Mouse (Mus musculus) hindbrain, embryonic 12.5 days (tissue): ENCODE measurements at regions not wholly inside any gene's neighbourhood (a gene's known extent, or its start where the extent isn't known, plus 50 kb on each side); places are given as distances from the start of the nearest gene placed in this dataset.

Experiments used
- ATAC-seq: fragments of 200-750 bp; cut with Nextera tagmentation; 2 replicates; pipeline ENCODE4 v1.8.0; 2017; ENCODE audit warnings: moderate TSS enrichment; ENCODE audit not compliant: low FRiP score
- H3K27ac ChIP-seq: fragments of 300-500 bp; sonication (generic); 2 replicates; pipeline ENCODE4 v1.5.1; 2016; ENCODE audit warnings: mild to moderate bottlenecking
- H3K27me3 ChIP-seq: fragments of 300-500 bp; sonication (generic); 2 replicates; pipeline ENCODE4 v1.6.1; 2016; ENCODE audit warnings: mild to moderate bottlenecking
- H3K36me3 ChIP-seq: fragments of 300-500 bp; sonication (generic); 2 replicates; pipeline ENCODE4 v1.6.1; 2016; ENCODE audit warnings: mild to moderate bottlenecking
- H3K4me1 ChIP-seq: fragments of 300-500 bp; sonication (generic); 2 replicates; pipeline ENCODE4 v1.6.1; 2016
- H3K4me2 ChIP-seq: fragments of 300-500 bp; sonication (generic); replicated peaks from 2 replicates; pipeline ENCODE4 v1.6.1; 2016; ENCODE audit warnings: mild to moderate bottlenecking
- H3K4me3 ChIP-seq: fragments of 300-500 bp; sonication (generic); 2 replicates; pipeline ENCODE4 v1.5.1; 2016; ENCODE audit warnings: mild to moderate bottlenecking
- H3K9ac ChIP-seq: fragments of 300-500 bp; sonication (generic); 2 replicates; pipeline ENCODE4 v1.6.1; 2016; ENCODE audit warnings: mild to moderate bottlenecking, moderate library complexity
- H3K9me3 ChIP-seq: fragments of 300-500 bp; sonication (generic); replicated peaks from 2 replicates; pipeline ENCODE4 v1.6.1; 2016; ENCODE audit warnings: mild to moderate bottlenecking
- WGBS: fragments of 180-500 bp; shearing (Covaris S2); methylation state at CpG from one replicate; pipeline ENCODE4 v1.1.7; 2016; 5-methylcytosine and 5-hydroxymethylcytosine counted together

GRCm38 (mm10) chr14:111008172-111008571, 253.2 kb upstream of the Slitrk6 start:
- Histone ChIP-seq H3K4me2 (no peak overlapping the region), H3K36me3 (no peaks in the 10 kb centered on the region), H3K9ac (no peak overlapping the region), H3K9me3 (peaks cover 7% of the 10 kb centered on the region; the same call in 1 of the 2 replicates), H3K27me3 (no peaks in the 10 kb centered on the region), H3K4me3 (no peak overlapping the region), H3K4me1 (no peaks in the 10 kb centered on the region), H3K27ac (no peak overlapping the region)
- 0 out of 2 replicates have a peak, but pooled peaks have one; percentile 48 for ATAC-seq
- 49% methylated on average over 5 of the region's 5 CpGs for WGBS
